Mouse (Mus musculus): Measurements from ENCODE around the gene Grap2. TPM values are rescaled to one million over a fixed set of nuclear protein-coding genes. Genes with fewer than 3 reads are reported as not detected.

Gene Grap2
- polyA plus RNA-seq, 1 experiment from 2014 or later = 0.41 TPM

- no peak overlapping the region for H3K4me3 ChIP-seq
- 81% methylated on average over 2 of the region's 2 CpGs for WGBS
- no peak overlapping the region for H3K4me2 ChIP-seq
- ATAC-seq (replicated peaks) = no peak
- H3K27ac ChIP-seq = no peak overlapping the region
- H3K9ac ChIP-seq = no peak overlapping the region
- H3K4me1 ChIP-seq = no peaks in the 10 kb centered on the region
- H3K27me3 ChIP-seq (replicated peaks) = no peaks in the 10 kb centered on the region
- no peaks in the 10 kb centered on the region for H3K9me3 ChIP-seq
- H3K36me3 ChIP-seq (replicated peaks) = no peaks in the 10 kb centered on the region
Observed at GRCm38 (mm10) chr15:80556021-80556420, 16.4 kb upstream of the Grap2 start.

- ATAC-seq (replicated peaks) = no peak
- Histone ChIP-seq H3K27ac (no peak overlapping the region), H3K4me1 (no peaks in the 10 kb centered on the region), H3K36me3 (replicated peaks) (no peaks in the 10 kb centered on the region), H3K4me3 (no peak overlapping the region), H3K4me2 (no peak overlapping the region), H3K27me3 (replicated peaks) (no peaks in the 10 kb centered on the region), H3K9me3 (no peaks in the 10 kb centered on the region), H3K9ac (no peak overlapping the region)
- 75% methylated on average over 4 of the region's 4 CpGs for WGBS
Observed at GRCm38 (mm10) chr15:80557745-80558144, 14.6 kb upstream of the Grap2 start.

- ATAC-seq (replicated peaks) = no peak
- Histone ChIP-seq H3K27ac (no peak overlapping the region), H3K9me3 (no peaks in the 10 kb centered on the region), H3K4me1 (no peaks in the 10 kb centered on the region), H3K4me2 (no peak overlapping the region), H3K36me3 (replicated peaks) (no peaks in the 10 kb centered on the region), H3K27me3 (replicated peaks) (no peaks in the 10 kb centered on the region), H3K9ac (no peak overlapping the region), H3K4me3 (no peak overlapping the region)
- WGBS = 78% methylated on average over 12 of the region's 12 CpGs
Observed at GRCm38 (mm10) chr15:80559534-80559933, 12.9 kb upstream of the Grap2 start.

- no peak overlapping the region for H3K27ac ChIP-seq
- H3K36me3 ChIP-seq (replicated peaks) = no peaks in the 10 kb centered on the region
- ATAC-seq (replicated peaks) = no peak
- no peaks in the 10 kb centered on the region for H3K9me3 ChIP-seq
- H3K4me1 ChIP-seq = no peaks in the 10 kb centered on the region
- no peaks in the 10 kb centered on the region for H3K27me3 ChIP-seq (replicated peaks)
- WGBS = 67% methylated on average over 14 of the region's 14 CpGs
- H3K9ac ChIP-seq = no peak overlapping the region
- no peak overlapping the region for H3K4me3 ChIP-seq
- no peak overlapping the region for H3K4me2 ChIP-seq
Observed at GRCm38 (mm10) chr15:80559978-80560377, 12.4 kb upstream of the Grap2 start.

- Histone ChIP-seq H3K36me3 (replicated peaks) (no peaks in the 10 kb centered on the region), H3K4me2 (no peak overlapping the region), H3K4me1 (peaks cover 4% of the 10 kb centered on the region; the same call in 1 of the 2 replicates), H3K9me3 (no peaks in the 10 kb centered on the region), H3K27me3 (replicated peaks) (no peaks in the 10 kb centered on the region), H3K9ac (no peak overlapping the region), H3K4me3 (no peak overlapping the region), H3K27ac (no peak overlapping the region)
- no peak for ATAC-seq (replicated peaks)
- 52% methylated on average over 15 of the region's 15 CpGs for WGBS
Observed at GRCm38 (mm10) chr15:80560646-80561580, 11.5 kb upstream of the Grap2 start.

- H3K9ac ChIP-seq = no peak overlapping the region
- no peaks in the 10 kb centered on the region for H3K27me3 ChIP-seq (replicated peaks)
- H3K36me3 ChIP-seq (replicated peaks) = no peaks in the 10 kb centered on the region
- WGBS = 73% methylated on average over 3 of the region's 3 CpGs
- no peak for ATAC-seq (replicated peaks)
- peaks cover 4% of the 10 kb centered on the region; the same call in 1 of the 2 replicates for H3K4me1 ChIP-seq
- H3K27ac ChIP-seq = no peak overlapping the region
- H3K4me2 ChIP-seq = no peak overlapping the region
- H3K9me3 ChIP-seq = no peaks in the 10 kb centered on the region
- no peak overlapping the region for H3K4me3 ChIP-seq
Observed at GRCm38 (mm10) chr15:80562446-80562845, 9.9 kb upstream of the Grap2 start.

- H3K9me3 ChIP-seq = no peaks in the 10 kb centered on the region
- no peaks in the 10 kb centered on the region for H3K27me3 ChIP-seq (replicated peaks)
- ATAC-seq (replicated peaks) = no peak
- peaks cover 4% of the 10 kb centered on the region; the same call in 1 of the 2 replicates for H3K4me1 ChIP-seq
- H3K36me3 ChIP-seq (replicated peaks) = no peaks in the 10 kb centered on the region
- no peak overlapping the region for H3K4me3 ChIP-seq
- H3K9ac ChIP-seq = no peak overlapping the region
- WGBS = 92% methylated on average over 6 of the region's 6 CpGs
- no peak overlapping the region for H3K4me2 ChIP-seq
- no peak overlapping the region for H3K27ac ChIP-seq
Observed at GRCm38 (mm10) chr15:80563634-80564208, 8.7 kb upstream of the Grap2 start.

GRCm38 (mm10) chr15:80565106-80565665 lies 7.2 kb upstream of the Grap2 start, which contains the start of gene Enthd1:
TSS of gene Enthd1 (minus strand) at chr15:80565156.
- 61% methylated on average over 19 of the region's 19 CpGs for WGBS
- H3K27ac ChIP-seq = no peak within 1 kb of the TSS

GRCm38 (mm10) chr15:80566696-80567095 lies 5.7 kb upstream of the Grap2 start:
- no peak overlapping the region for H3K27ac ChIP-seq
- H3K4me3 ChIP-seq = no peak overlapping the region
- no peak for ATAC-seq (replicated peaks)
- 90% methylated on average over 6 of the region's 6 CpGs for WGBS
- peaks cover 4% of the 10 kb centered on the region; the same call in 1 of the 2 replicates for H3K4me1 ChIP-seq
- no peaks in the 10 kb centered on the region for H3K9me3 ChIP-seq
- H3K9ac ChIP-seq = no peak overlapping the region
- no peaks in the 10 kb centered on the region for H3K36me3 ChIP-seq (replicated peaks)
- no peak overlapping the region for H3K4me2 ChIP-seq
- H3K27me3 ChIP-seq (replicated peaks) = no peaks in the 10 kb centered on the region

More at GRCm38 (mm10) chr15:80565106-80565665, 7.2 kb upstream of the Grap2 start, which contains the start of gene Enthd1:
- Histone ChIP-seq H3K27me3 (replicated peaks) (no peaks in the 10 kb centered on the region), H3K4me2 (no peak within 1 kb of the TSS), H3K9me3 (no peaks in the 10 kb centered on the region), H3K4me3 (no peak within 1 kb of the TSS), H3K4me1 (peaks cover 4% of the 10 kb centered on the region; the same call in 1 of the 2 replicates), H3K9ac (no peak within 1 kb of the TSS), H3K36me3 (replicated peaks) (no peaks in the 10 kb centered on the region)
- no peak for ATAC-seq (replicated peaks)

- H3K36me3 ChIP-seq (replicated peaks) = no peaks in the 10 kb centered on the region
- no peaks in the 10 kb centered on the region for H3K9me3 ChIP-seq
- H3K27me3 ChIP-seq (replicated peaks) = no peaks in the 10 kb centered on the region
- WGBS = 86% methylated on average over 3 of the region's 3 CpGs
- ATAC-seq (replicated peaks) = no peak
- no peak overlapping the region for H3K9ac ChIP-seq
- no peak overlapping the region for H3K4me3 ChIP-seq
- H3K27ac ChIP-seq = no peak overlapping the region
- H3K4me1 ChIP-seq = peaks cover 4% of the 10 kb centered on the region; the same call in 1 of the 2 replicates
- no peak overlapping the region for H3K4me2 ChIP-seq
Observed at GRCm38 (mm10) chr15:80567139-80567538, 5.3 kb upstream of the Grap2 start.

- peaks cover 4% of the 10 kb centered on the region; the same call in 1 of the 2 replicates for H3K4me1 ChIP-seq
- H3K36me3 ChIP-seq (replicated peaks) = no peaks in the 10 kb centered on the region
- no peak for ATAC-seq (replicated peaks)
- H3K9me3 ChIP-seq = no peaks in the 10 kb centered on the region
- H3K9ac ChIP-seq = no peak overlapping the region
- WGBS = 81% methylated on average over 4 of the region's 4 CpGs
- no peak overlapping the region for H3K4me3 ChIP-seq
- H3K27me3 ChIP-seq (replicated peaks) = no peaks in the 10 kb centered on the region
- no peak overlapping the region for H3K27ac ChIP-seq
- H3K4me2 ChIP-seq = no peak overlapping the region
Observed at GRCm38 (mm10) chr15:80567731-80568130, 4.7 kb upstream of the Grap2 start.

- H3K9me3 ChIP-seq = no peaks in the 10 kb centered on the region
- no peak for ATAC-seq (replicated peaks)
- WGBS = 83% methylated on average over 7 of the region's 7 CpGs
Observed at GRCm38 (mm10) chr15:80569205-80569604, 3.2 kb upstream of the Grap2 start.

More at GRCm38 (mm10) chr15:80569205-80569604, 3.2 kb upstream of the Grap2 start:
- peaks cover 4% of the 10 kb centered on the region; the same call in 1 of the 2 replicates for H3K4me1 ChIP-seq
- no peaks in the 10 kb centered on the region for H3K36me3 ChIP-seq (replicated peaks)
- H3K4me2 ChIP-seq = no peak overlapping the region
- H3K27ac ChIP-seq = no peak overlapping the region
- H3K4me3 ChIP-seq = no peak overlapping the region
- H3K9ac ChIP-seq = no peak overlapping the region
- no peaks in the 10 kb centered on the region for H3K27me3 ChIP-seq (replicated peaks)

Data from midbrain, embryonic 15.5 days (tissue).